Mouse (Mus musculus) liver, embryonic 15.5 days (tissue): ENCODE data around the gene Arhgap1. TPM values are rescaled to one million over a fixed set of nuclear protein-coding genes. Genes with fewer than 3 reads are reported as not detected.
A peak's percentile ranks its signal among the peaks of the same experiment; 100 is the strongest.

ENCODE experiments used
- ATAC-seq: fragments of 200-750 bp; cut with Nextera tagmentation; 2 replicates; pipeline ENCODE4 v1.8.0; 2017; ENCODE audit warnings: moderate number of reproducible peaks, mild to moderate bottlenecking, moderate library complexity; ENCODE audit not compliant: insufficient read depth
- H3K27ac ChIP-seq: fragments of 300-500 bp; sonication (generic); replicated peaks from 2 replicates; pipeline ENCODE4 v1.5.1; 2015; ENCODE audit warnings: mild to moderate bottlenecking, inconsistent platforms
- H3K27me3 ChIP-seq: fragments of 300-500 bp; sonication (generic); 2 replicates; pipeline ENCODE4 v1.6.1; 2015; ENCODE audit warnings: mild to moderate bottlenecking, inconsistent platforms
- H3K36me3 ChIP-seq: fragments of 300-500 bp; sonication (generic); replicated peaks from 2 replicates; pipeline ENCODE4 v1.6.1; 2015; ENCODE audit warnings: moderate library complexity, mild to moderate bottlenecking, inconsistent platforms
- H3K4me1 ChIP-seq: fragments of 300-500 bp; sonication (generic); replicated peaks from 2 replicates; pipeline ENCODE4 v1.6.1; 2015; ENCODE audit warnings: inconsistent platforms
- H3K4me2 ChIP-seq: fragments of 300-500 bp; sonication (generic); 2 replicates; pipeline ENCODE4 v1.6.1; 2015; ENCODE audit warnings: moderate library complexity, mild to moderate bottlenecking, inconsistent platforms
- H3K4me3 ChIP-seq: fragments of 300-500 bp; sonication (generic); replicated peaks from 2 replicates; pipeline ENCODE4 v1.5.1; 2015; ENCODE audit warnings: mild to moderate bottlenecking, inconsistent platforms
- H3K9ac ChIP-seq: fragments of 300-500 bp; sonication (generic); 2 replicates; pipeline ENCODE4 v1.6.1; 2015; ENCODE audit warnings: moderate library complexity, mild to moderate bottlenecking, inconsistent platforms
- H3K9me3 ChIP-seq: fragments of 300-500 bp; sonication (generic); replicated peaks from 2 replicates; pipeline ENCODE4 v1.6.1; 2016; ENCODE audit warnings: inconsistent platforms
- WGBS: fragments of 180-500 bp; shearing (Covaris S2); methylation state at CpG from one replicate; pipeline ENCODE4 v1.1.7; 2015; ENCODE audit warnings: mixed read lengths; ENCODE audit not compliant: insufficient replicate concordance; 5-methylcytosine and 5-hydroxymethylcytosine counted together
- polyA plus RNA-seq: library from polyadenylated mRNA; unstranded; fragments of >200 nt; fragmentation: Nextera tagmentation; extraction: Ambion mirVana; gene quantifications from 2 replicates; pipeline ENCODE4 v1.2.1, GENCODE M21; 2015

The Arhgap1 gene
- polyA plus RNA-seq, 1 experiment from 2014 or later = 42.5 TPM

DNA sequence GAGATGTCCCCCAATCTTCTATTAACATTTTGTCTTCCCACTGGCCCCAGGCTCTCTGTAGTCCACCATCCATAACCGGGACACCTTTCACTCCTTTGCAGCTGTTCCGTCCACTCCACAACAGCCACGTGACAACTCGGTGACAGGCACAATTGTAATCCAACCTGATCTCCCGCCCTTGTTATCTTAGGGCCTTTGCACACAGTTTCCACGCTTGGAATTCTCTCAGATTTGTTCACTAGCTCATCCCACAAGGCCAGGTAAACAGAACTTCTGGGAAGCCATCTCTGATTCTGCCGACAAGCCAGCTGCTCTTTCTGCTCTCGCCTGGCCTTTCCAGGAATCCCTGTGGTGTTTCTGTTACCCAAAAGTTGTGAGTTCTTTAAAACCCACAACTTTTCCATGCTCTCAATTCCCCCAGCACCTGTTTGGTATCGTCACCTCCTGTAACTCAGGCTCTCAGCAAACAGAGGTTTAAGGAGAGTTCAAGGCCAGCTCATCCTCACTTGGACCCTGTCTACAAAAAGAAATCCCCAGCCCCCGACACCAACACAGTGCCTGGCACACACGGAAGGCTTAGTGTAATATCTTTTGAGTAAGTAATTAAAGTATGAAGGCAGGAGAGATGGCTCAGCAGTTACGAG is 16.2 kb upstream of the Arhgap1 start:
- no peaks in the 10 kb centered on the region for H3K27me3 ChIP-seq
- peaks cover 38% of the 10 kb centered on the region for H3K4me1 ChIP-seq
- H3K4me2 ChIP-seq = peak overlapping the region; percentile 57
- no peak overlapping the region for H3K9ac ChIP-seq
- no peak overlapping the region for H3K4me3 ChIP-seq
- H3K9me3 ChIP-seq = no peaks in the 10 kb centered on the region
- no peak overlapping the region for H3K27ac ChIP-seq
- H3K36me3 ChIP-seq = peaks cover 6% of the 10 kb centered on the region; the same call in 1 of the 2 replicates
- WGBS = 64% methylated on average over 12 of the region's 12 CpGs
- no peak for ATAC-seq

DNA sequence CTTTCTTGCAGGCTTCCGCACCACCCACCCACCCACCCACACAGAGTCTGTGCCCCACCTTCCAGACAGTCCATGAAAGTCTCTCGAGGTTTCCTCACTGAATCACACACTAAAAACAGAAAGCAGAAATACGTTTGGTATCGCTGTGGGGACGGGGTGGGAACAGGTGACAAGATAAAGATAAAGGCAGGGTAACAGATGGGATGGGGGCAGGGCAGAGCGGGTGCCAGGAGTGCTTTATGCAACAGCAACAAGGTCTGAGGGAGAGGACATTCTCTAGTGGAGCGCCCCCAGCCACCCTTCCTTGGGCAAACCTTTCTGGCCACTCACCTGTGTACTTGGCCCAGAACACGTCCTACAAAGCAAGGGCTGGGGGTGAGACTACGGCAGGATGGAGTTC is 14.8 kb upstream of the Arhgap1 start:
- peak overlapping the region; percentile 57 for H3K4me2 ChIP-seq
- peak overlapping the region; percentile 46; the same call in 1 of the 2 replicates for H3K9ac ChIP-seq

DNA sequence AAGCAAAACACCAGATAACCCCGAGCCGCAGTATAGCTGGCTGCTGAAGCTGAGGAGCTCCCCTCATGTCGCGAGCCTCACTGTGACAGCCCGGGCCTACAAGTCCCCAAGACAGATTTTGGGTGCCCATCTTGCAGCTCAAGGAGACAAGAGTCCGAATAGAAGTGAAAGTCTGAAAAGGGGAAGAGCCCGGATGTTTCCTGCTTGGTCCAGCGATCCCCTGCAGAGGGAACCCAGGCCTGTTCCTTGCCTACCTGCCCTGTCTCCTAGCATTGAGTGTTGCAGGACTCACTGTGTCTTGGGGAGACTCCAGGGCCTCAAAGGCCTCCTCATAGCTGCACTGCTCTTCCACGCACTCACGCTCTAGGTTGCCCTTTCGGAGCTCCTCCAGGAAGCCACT is 14.2 kb upstream of the Arhgap1 start:
- Histone ChIP-seq H3K4me3 (peak overlapping the region; percentile 47), H3K4me2 (peak overlapping the region; percentile 57), H3K27ac (peak overlapping the region; percentile 78), H3K9me3 (no peaks in the 10 kb centered on the region), H3K9ac (peak overlapping the region; percentile 46), H3K4me1 (peaks cover 44% of the 10 kb centered on the region), H3K36me3 (peaks cover 4% of the 10 kb centered on the region; the same call in 1 of the 2 replicates), H3K27me3 (no peaks in the 10 kb centered on the region)
- no peak for ATAC-seq
- WGBS = 54% methylated on average over 11 of the region's 11 CpGs

More for the DNA sequence above, 14.8 kb upstream of the Arhgap1 start:
- ATAC-seq = peak; percentile 59
- Histone ChIP-seq H3K4me3 (peak overlapping the region; percentile 47), H3K4me1 (peaks cover 38% of the 10 kb centered on the region), H3K9me3 (no peaks in the 10 kb centered on the region), H3K36me3 (peaks cover 4% of the 10 kb centered on the region; the same call in 1 of the 2 replicates), H3K27me3 (no peaks in the 10 kb centered on the region), H3K27ac (peak overlapping the region; percentile 78)
- WGBS = 22% methylated on average over 9 of the region's 9 CpGs

DNA sequence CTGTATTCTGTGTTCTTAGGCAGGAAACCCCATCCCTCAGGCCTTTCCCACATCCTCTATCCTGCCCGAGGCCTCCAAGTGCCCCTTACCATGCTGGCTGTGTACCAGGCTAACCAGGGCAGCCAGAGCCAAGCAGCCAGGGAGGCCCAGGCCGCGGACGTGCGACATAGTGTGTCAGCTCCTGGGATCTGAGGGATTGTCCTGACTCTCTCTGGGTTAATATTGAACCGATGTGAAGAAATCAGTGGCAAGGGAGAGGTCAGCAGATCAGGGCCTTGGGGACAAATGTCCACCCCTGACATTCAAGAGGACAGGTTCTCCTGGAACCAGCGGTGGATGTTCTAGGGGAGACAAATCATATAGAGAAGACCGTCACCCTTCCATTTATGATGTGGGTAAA is 13.4 kb upstream of the Arhgap1 start, which contains the start of gene F2:
F2 (minus strand) TSS at position 186 of the 400 bp plus-strand sequence.
- H3K36me3 ChIP-seq = peaks cover 4% of the 10 kb centered on the region; the same call in 1 of the 2 replicates
- 75% methylated on average over 8 of the region's 8 CpGs for WGBS
- H3K27ac ChIP-seq = peak within 1 kb of the TSS; percentile 78
- peak within 1 kb of the TSS; percentile 57 for H3K4me2 ChIP-seq
- ATAC-seq = peak; percentile 49
- H3K27me3 ChIP-seq = no peaks in the 10 kb centered on the region
- peaks cover 48% of the 10 kb centered on the region for H3K4me1 ChIP-seq
- peak within 1 kb of the TSS; percentile 47 for H3K4me3 ChIP-seq
- H3K9me3 ChIP-seq = no peaks in the 10 kb centered on the region
- peak within 1 kb of the TSS; percentile 46 for H3K9ac ChIP-seq

DNA sequence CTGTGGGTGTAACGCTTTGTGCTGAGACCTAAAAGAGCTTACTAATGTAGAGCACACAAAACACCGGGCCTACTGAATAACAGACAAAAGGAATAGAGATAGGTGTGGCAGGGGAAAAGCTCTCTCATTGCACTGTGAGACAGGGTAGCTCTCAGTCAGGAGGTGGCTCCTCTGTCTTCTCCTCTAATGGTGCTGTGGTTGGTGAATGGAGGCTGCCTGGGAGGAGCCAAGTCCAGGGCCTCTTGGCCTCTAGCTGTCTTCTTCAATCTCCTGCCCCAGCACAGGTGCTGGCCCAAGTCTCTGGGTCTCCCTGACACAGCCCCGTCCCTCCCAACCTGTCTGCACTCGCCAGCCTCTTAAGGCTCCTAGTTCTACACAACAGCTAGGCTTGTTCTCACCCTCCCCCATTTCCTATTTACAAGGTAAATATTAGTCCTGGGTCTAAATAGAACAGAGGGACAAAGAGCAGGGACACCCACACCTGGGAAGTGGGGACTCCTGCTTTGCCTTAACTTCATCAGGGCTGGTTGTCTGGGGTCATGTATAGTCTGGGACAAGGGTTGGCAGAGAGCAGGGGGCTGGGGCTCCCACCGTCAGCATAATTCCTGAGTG is 12.8 kb upstream of the Arhgap1 start:
- H3K4me1 ChIP-seq = peaks cover 53% of the 10 kb centered on the region
- no peak overlapping the region for H3K4me3 ChIP-seq
- no peak overlapping the region for H3K9ac ChIP-seq
- H3K36me3 ChIP-seq = peaks cover 4% of the 10 kb centered on the region; the same call in 1 of the 2 replicates
- no peaks in the 10 kb centered on the region for H3K9me3 ChIP-seq
- 58% methylated on average over 5 of the region's 5 CpGs for WGBS
- peak overlapping the region; percentile 78 for H3K27ac ChIP-seq
- H3K4me2 ChIP-seq = peak overlapping the region; percentile 35
- no peaks in the 10 kb centered on the region for H3K27me3 ChIP-seq
- ATAC-seq = peak; percentile 58

DNA sequence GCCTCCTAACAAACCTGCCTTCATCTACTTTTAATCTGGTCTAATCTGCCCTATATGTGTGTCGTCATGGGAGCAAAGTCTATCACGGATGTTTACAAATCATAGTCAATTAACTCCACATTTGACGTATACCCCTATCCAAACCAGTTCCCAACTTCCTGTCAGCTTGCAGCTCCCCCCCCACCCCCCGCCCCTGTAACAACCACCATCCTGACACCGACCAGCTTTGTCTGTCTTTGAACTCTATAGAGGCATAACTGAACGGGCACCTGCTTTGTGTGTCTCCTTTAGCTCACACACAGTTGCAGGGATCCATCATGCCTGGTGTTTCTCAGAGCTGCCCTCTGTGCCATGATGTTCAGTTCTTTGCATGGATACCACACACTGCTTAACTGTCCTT is 10.7 kb upstream of the Arhgap1 start:
- peaks cover 67% of the 10 kb centered on the region for H3K4me1 ChIP-seq
- H3K4me2 ChIP-seq = no peak overlapping the region
- no peaks in the 10 kb centered on the region for H3K27me3 ChIP-seq
- ATAC-seq = no peak
- peaks cover 3% of the 10 kb centered on the region; the same call in 1 of the 2 replicates for H3K36me3 ChIP-seq
- H3K4me3 ChIP-seq = no peak overlapping the region
- no peak overlapping the region for H3K27ac ChIP-seq
- H3K9me3 ChIP-seq = no peaks in the 10 kb centered on the region
- WGBS = 51% methylated on average over 6 of the region's 6 CpGs
- H3K9ac ChIP-seq = no peak overlapping the region

DNA sequence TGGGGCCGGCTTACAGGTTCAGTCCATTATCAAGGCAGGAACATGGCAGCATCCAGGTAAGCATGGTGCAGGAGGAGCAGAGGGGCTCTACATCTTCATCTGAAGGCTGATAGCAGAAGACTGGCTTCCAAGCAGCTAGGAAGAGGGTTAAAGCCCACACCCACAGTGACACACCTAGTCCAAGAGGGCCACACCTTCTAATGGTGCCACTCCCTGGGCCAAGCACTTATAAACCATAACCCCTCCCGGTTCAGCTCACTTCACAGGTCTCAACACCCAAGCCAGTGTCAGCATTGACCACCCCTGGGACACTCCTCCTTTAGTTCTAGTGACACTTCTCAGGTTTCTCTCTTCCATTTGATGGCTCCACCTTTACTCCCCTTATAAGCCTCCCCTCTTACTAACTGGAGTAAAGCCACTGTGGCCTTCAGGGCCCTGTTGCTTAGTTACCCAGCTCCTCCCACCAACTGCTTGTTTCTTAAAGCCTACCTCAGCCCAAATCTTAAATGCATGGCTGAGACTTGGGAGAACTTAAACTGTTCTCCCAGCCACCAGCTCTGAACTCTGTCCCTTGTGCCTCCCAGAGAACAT is 6.7 kb upstream of the Arhgap1 start:
- Histone ChIP-seq H3K9me3 (no peaks in the 10 kb centered on the region), H3K4me2 (peak overlapping the region; percentile 39), H3K4me3 (no peak overlapping the region), H3K27me3 (no peaks in the 10 kb centered on the region), H3K9ac (no peak overlapping the region), H3K36me3 (peaks cover 43% of the 10 kb centered on the region), H3K27ac (peak overlapping the region; percentile 29), H3K4me1 (peaks cover 46% of the 10 kb centered on the region)
- ATAC-seq = peak; percentile 83
- 54% methylated on average over 2 of the region's 2 CpGs for WGBS

DNA sequence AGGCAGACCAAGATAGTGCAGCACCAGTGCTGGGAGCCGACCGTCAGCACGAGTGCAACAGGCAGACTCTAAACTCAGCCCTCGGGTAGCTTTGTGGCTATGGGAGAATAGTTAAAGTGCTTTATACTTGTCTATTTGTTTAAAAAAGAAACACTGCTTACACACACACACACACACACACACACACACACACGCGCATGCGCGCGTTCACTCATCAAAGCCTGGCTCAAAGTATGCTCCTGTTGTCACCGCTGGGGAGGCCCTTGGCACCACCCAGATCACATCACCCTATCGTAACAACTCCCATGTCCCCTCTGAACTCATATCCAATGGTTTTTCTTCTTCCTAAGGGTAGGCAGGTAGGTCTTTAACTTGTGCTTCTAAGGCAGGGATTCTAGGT is 5.6 kb upstream of the Arhgap1 start:
- Histone ChIP-seq H3K9me3 (no peaks in the 10 kb centered on the region), H3K4me2 (no peak overlapping the region), H3K27me3 (no peaks in the 10 kb centered on the region), H3K36me3 (peaks cover 44% of the 10 kb centered on the region), H3K9ac (no peak overlapping the region), H3K27ac (peak overlapping the region; percentile 53; the same call in 1 of the 2 replicates), H3K4me3 (no peak overlapping the region), H3K4me1 (peaks cover 57% of the 10 kb centered on the region)
- no peak for ATAC-seq
- 90% methylated on average over 11 of the region's 11 CpGs for WGBS

DNA sequence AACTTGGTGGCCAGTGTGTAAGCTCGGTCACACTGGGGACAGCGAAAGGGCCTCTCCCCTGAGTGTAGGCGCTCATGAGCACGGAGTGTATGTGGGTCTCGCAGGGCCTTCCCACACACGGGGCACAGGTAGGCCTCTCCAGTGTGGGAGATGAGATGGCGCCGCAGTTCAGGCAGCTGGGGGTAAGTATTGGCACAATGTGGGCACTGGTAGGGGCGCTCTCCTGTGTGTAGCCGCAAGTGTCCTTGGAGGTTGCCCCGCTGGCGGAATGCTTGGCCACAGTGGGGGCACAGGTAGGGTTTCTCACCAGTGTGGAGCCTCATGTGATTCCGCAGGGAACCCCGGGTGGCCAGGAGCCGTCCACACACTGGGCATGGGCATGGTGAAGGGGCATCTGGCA is 4.3 kb upstream of the Arhgap1 start:
- no peak overlapping the region for H3K27ac ChIP-seq

DNA sequence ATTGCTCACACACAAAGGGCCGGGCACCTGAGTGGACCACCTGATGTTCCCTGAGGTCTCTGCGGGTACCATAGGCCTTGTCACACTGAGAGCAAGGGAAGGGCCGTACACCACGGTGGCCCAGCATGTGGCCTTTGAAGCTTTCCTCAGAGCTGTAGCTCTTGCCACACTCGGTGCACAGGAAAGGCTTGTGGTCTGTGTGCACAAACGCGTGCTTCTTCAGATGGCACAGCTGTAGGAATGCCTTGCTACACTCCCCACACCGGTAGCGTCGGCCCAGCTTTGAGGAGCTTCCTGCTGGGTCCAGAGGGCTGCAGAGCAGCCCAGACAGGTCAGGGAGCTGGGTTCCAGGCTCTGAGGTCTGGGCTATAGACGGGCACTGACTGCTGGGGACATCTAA is 3.8 kb upstream of the Arhgap1 start:
- peaks cover 44% of the 10 kb centered on the region for H3K36me3 ChIP-seq
- no peaks in the 10 kb centered on the region for H3K27me3 ChIP-seq
- peaks cover 55% of the 10 kb centered on the region for H3K4me1 ChIP-seq
- ATAC-seq = no peak
- H3K4me3 ChIP-seq = no peak overlapping the region
- H3K9me3 ChIP-seq = no peaks in the 10 kb centered on the region
- H3K4me2 ChIP-seq = no peak overlapping the region
- 83% methylated on average over 11 of the region's 11 CpGs for WGBS
- no peak overlapping the region for H3K9ac ChIP-seq
- H3K27ac ChIP-seq = no peak overlapping the region

More for the DNA sequence above, 4.3 kb upstream of the Arhgap1 start:
- WGBS = 92% methylated on average over 15 of the region's 15 CpGs
- peaks cover 44% of the 10 kb centered on the region for H3K36me3 ChIP-seq
- H3K4me1 ChIP-seq = peaks cover 55% of the 10 kb centered on the region
- no peak overlapping the region for H3K4me3 ChIP-seq
- ATAC-seq = no peak
- no peaks in the 10 kb centered on the region for H3K9me3 ChIP-seq
- H3K27me3 ChIP-seq = no peaks in the 10 kb centered on the region
- no peak overlapping the region for H3K9ac ChIP-seq
- H3K4me2 ChIP-seq = no peak overlapping the region

DNA sequence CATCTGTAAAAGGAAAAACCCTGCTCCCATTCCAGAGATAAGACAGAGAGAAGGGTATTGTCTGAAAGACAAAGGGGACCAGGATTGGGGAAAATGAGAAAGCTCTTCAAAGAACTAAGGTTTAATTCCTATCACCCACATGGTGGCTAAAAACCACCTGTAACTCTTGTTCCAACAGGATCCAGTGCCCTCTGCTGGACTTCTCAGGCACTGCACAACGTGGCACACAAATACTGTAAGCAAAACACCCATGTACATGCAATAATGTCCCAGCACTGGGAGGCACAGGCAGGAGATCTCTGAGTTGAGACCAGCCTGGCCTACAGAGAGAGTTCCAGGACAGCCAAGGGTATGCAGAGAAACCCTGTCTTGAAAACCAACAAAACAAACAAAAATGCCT is 2.9 kb upstream of the Arhgap1 start:
- no peaks in the 10 kb centered on the region for H3K9me3 ChIP-seq
- H3K4me1 ChIP-seq = peaks cover 59% of the 10 kb centered on the region
- 27% methylated on average over 1 of the region's 1 CpGs for WGBS
- no peak overlapping the region for H3K4me2 ChIP-seq
- no peak overlapping the region for H3K9ac ChIP-seq
- no peaks in the 10 kb centered on the region for H3K27me3 ChIP-seq
- H3K4me3 ChIP-seq = no peak overlapping the region
- peaks cover 44% of the 10 kb centered on the region for H3K36me3 ChIP-seq
- ATAC-seq = no peak
- no peak overlapping the region for H3K27ac ChIP-seq
